Mouse (Mus musculus): ENCODE measurements around the gene Adam19. TPM values are rescaled to one million over a fixed set of nuclear protein-coding genes. Genes with fewer than 3 reads are reported as not detected.

Adam19 gene
- polyA plus RNA-seq, 1 experiment: 21.3 TPM

GRCm38 (mm10) chr11:46127621-46128547 is 72.1 kb downstream of the Adam19 start:
- DNase-seq (ENCODE audit: low read depth in 1 of 2, low spot score in 2 of 2): peak; percentile 59 to 63
- H3K4me3 ChIP-seq (ENCODE audit: extremely low read depth, insufficient read depth, insufficient read length): no peak overlapping the region
- WGBS: 36% methylated on average over 15 of the region's 15 CpGs
- TF ChIP-seq POLR2A (IDR thresholded peaks at IDR 0.05; ENCODE audit: low read depth, low read length): peak; percentile 37
- no peak for TF ChIP-seq CTCF (IDR thresholded peaks at IDR 0.05; ENCODE audit: extremely low read depth, insufficient read depth, insufficient read length, insufficient replicate concordance)
- H3K27ac ChIP-seq (ENCODE audit: insufficient read depth, low read length): peak overlapping the region; percentile 99
- no peaks in the 10 kb centered on the region for H3K27me3 ChIP-seq (ENCODE audit: control insufficient read depth, insufficient read depth, low read length)
- H3K36me3 ChIP-seq (ENCODE audit: control insufficient read depth, insufficient read depth, low read length): peaks cover 7% of the 10 kb centered on the region; the same call in 1 of the 2 replicates
- H3K4me1 ChIP-seq (ENCODE audit: control insufficient read depth, insufficient read depth, insufficient read length): peaks cover 31% of the 10 kb centered on the region

- peaks cover 7% of the 10 kb centered on the region; the same call in 1 of the 2 replicates for H3K36me3 ChIP-seq (ENCODE audit: control insufficient read depth, insufficient read depth, low read length)
- peaks cover 29% of the 10 kb centered on the region for H3K4me1 ChIP-seq (ENCODE audit: control insufficient read depth, insufficient read depth, insufficient read length)
- TF ChIP-seq POLR2A (IDR thresholded peaks at IDR 0.05; ENCODE audit: low read depth, low read length): no peak
- TF ChIP-seq CTCF (IDR thresholded peaks at IDR 0.05; ENCODE audit: extremely low read depth, insufficient read depth, insufficient read length, insufficient replicate concordance): peak; percentile 95
- WGBS: 53% methylated on average over 9 of the region's 9 CpGs
- peak overlapping the region; percentile 95 for H3K27ac ChIP-seq (ENCODE audit: insufficient read depth, low read length)
- peak; percentile 58 to 85 for DNase-seq (ENCODE audit: low read depth in 1 of 2, low spot score in 2 of 2)
- H3K4me3 ChIP-seq (ENCODE audit: extremely low read depth, insufficient read depth, insufficient read length): no peak overlapping the region
- no peaks in the 10 kb centered on the region for H3K27me3 ChIP-seq (ENCODE audit: control insufficient read depth, insufficient read depth, low read length)
These were observed 72.8 kb downstream of the Adam19 start for GRCm38 (mm10) chr11:46128548-46128945.

- WGBS: 89% methylated on average over 17 of the region's 17 CpGs
- Histone ChIP-seq H3K27ac (ENCODE audit: insufficient read depth, low read length) (no peak overlapping the region), H3K4me3 (ENCODE audit: extremely low read depth, insufficient read depth, insufficient read length) (no peak overlapping the region), H3K27me3 (ENCODE audit: control insufficient read depth, insufficient read depth, low read length) (no peaks in the 10 kb centered on the region), H3K36me3 (ENCODE audit: control insufficient read depth, insufficient read depth, low read length) (peaks cover 22% of the 10 kb centered on the region), H3K4me1 (ENCODE audit: control insufficient read depth, insufficient read depth, insufficient read length) (peaks cover 16% of the 10 kb centered on the region; the same call in 1 of the 2 replicates)
- TF ChIP-seq POLR2A (IDR thresholded peaks at IDR 0.05; ENCODE audit: low read depth, low read length): no peak
- no peak for TF ChIP-seq CTCF (IDR thresholded peaks at IDR 0.05; ENCODE audit: extremely low read depth, insufficient read depth, insufficient read length, insufficient replicate concordance)
- DNase-seq (ENCODE audit: low read depth in 1 of 2, low spot score in 2 of 2): no peak
These were observed 75.5 kb downstream of the Adam19 start for GRCm38 (mm10) chr11:46131022-46131986.

- Histone ChIP-seq H3K4me1 (ENCODE audit: control insufficient read depth, insufficient read depth, insufficient read length) (no peaks in the 10 kb centered on the region), H3K27ac (ENCODE audit: insufficient read depth, low read length) (no peak overlapping the region), H3K27me3 (ENCODE audit: control insufficient read depth, insufficient read depth, low read length) (no peaks in the 10 kb centered on the region), H3K36me3 (ENCODE audit: control insufficient read depth, insufficient read depth, low read length) (peaks cover 42% of the 10 kb centered on the region), H3K4me3 (ENCODE audit: extremely low read depth, insufficient read depth, insufficient read length) (no peak overlapping the region)
- 74% methylated on average over 2 of the region's 2 CpGs for WGBS
- TF ChIP-seq POLR2A (IDR thresholded peaks at IDR 0.05; ENCODE audit: low read depth, low read length): no peak
- no peak for TF ChIP-seq CTCF (IDR thresholded peaks at IDR 0.05; ENCODE audit: extremely low read depth, insufficient read depth, insufficient read length, insufficient replicate concordance)
- no peak for DNase-seq (ENCODE audit: low read depth in 1 of 2, low spot score in 2 of 2)
These were observed 79.1 kb downstream of the Adam19 start for GRCm38 (mm10) chr11:46134899-46135298.

GRCm38 (mm10) chr11:46143342-46143741 is 87.5 kb downstream of the Adam19 start:
- Histone ChIP-seq H3K4me3 (ENCODE audit: extremely low read depth, insufficient read depth, insufficient read length) (no peak overlapping the region), H3K27me3 (ENCODE audit: control insufficient read depth, insufficient read depth, low read length) (no peaks in the 10 kb centered on the region), H3K4me1 (ENCODE audit: control insufficient read depth, insufficient read depth, insufficient read length) (peaks cover 11% of the 10 kb centered on the region; the same call in 1 of the 2 replicates), H3K27ac (ENCODE audit: insufficient read depth, low read length) (no peak overlapping the region), H3K36me3 (ENCODE audit: control insufficient read depth, insufficient read depth, low read length) (peaks cover 24% of the 10 kb centered on the region)
- 86% methylated on average over 6 of the region's 6 CpGs for WGBS
- no peak for TF ChIP-seq CTCF (IDR thresholded peaks at IDR 0.05; ENCODE audit: extremely low read depth, insufficient read depth, insufficient read length, insufficient replicate concordance)
- DNase-seq (ENCODE audit: low read depth in 1 of 2, low spot score in 2 of 2): no peak

GRCm38 (mm10) chr11:46145163-46145875 is 89.5 kb downstream of the Adam19 start:
- WGBS: 58% methylated on average over 11 of the region's 11 CpGs
- H3K27me3 ChIP-seq (ENCODE audit: control insufficient read depth, insufficient read depth, low read length): no peaks in the 10 kb centered on the region
- H3K27ac ChIP-seq (ENCODE audit: insufficient read depth, low read length): peak overlapping the region; percentile 82
- peak; percentile 12 to 47 for DNase-seq (ENCODE audit: low read depth in 1 of 2, low spot score in 2 of 2)
- H3K4me1 ChIP-seq (ENCODE audit: control insufficient read depth, insufficient read depth, insufficient read length): peaks cover 11% of the 10 kb centered on the region; the same call in 1 of the 2 replicates
- no peak overlapping the region for H3K4me3 ChIP-seq (ENCODE audit: extremely low read depth, insufficient read depth, insufficient read length)
- peaks cover 13% of the 10 kb centered on the region for H3K36me3 ChIP-seq (ENCODE audit: control insufficient read depth, insufficient read depth, low read length)
- TF ChIP-seq CTCF (IDR thresholded peaks at IDR 0.05; ENCODE audit: extremely low read depth, insufficient read depth, insufficient read length, insufficient replicate concordance): no peak
- TF ChIP-seq POLR2A (IDR thresholded peaks at IDR 0.05; ENCODE audit: low read depth, low read length): no peak
